Mouse (Mus musculus) lung, embryonic 16.5 days (tissue): ENCODE measurements around the gene Fkbp5. TPM values are rescaled to one million over a fixed set of nuclear protein-coding genes. Genes with fewer than 3 reads are reported as not detected.

Source experiments
- ATAC-seq: fragments of 200-750 bp; cut with Nextera tagmentation; 2 replicates; pipeline ENCODE4 v1.8.0; 2017; ENCODE audit warnings: low read depth, mild to moderate bottlenecking, moderate library complexity
- H3K27ac ChIP-seq: fragments of 300-500 bp; sonication (generic); 2 replicates; pipeline ENCODE4 v1.5.1; 2014; ENCODE audit warnings: mild to moderate bottlenecking, control low read depth, low read length
- H3K27me3 ChIP-seq: fragments of 300-500 bp; sonication (generic); 2 replicates; pipeline ENCODE4 v1.6.1; 2014; ENCODE audit warnings: low read depth, low read length, mixed read lengths; ENCODE audit not compliant: control insufficient read depth, insufficient read depth
- H3K36me3 ChIP-seq: fragments of 300-500 bp; sonication (generic); 2 replicates; pipeline ENCODE4 v1.6.1; 2014; ENCODE audit warnings: low read length; ENCODE audit not compliant: control insufficient read depth, insufficient read depth
- H3K4me1 ChIP-seq: fragments of 300-500 bp; sonication (generic); replicated peaks from 2 replicates; pipeline ENCODE4 v1.6.1; 2014; ENCODE audit warnings: low read length, mixed read lengths; ENCODE audit not compliant: control insufficient read depth, insufficient read depth
- H3K4me2 ChIP-seq: fragments of 300-500 bp; sonication (generic); 2 replicates; pipeline ENCODE4 v1.6.1; 2014; ENCODE audit warnings: low read depth, low read length, control low read depth
- H3K4me3 ChIP-seq: fragments of 300-500 bp; sonication (generic); 2 replicates; pipeline ENCODE4 v1.5.1; 2014; ENCODE audit warnings: mild to moderate bottlenecking, low read length, control low read depth
- H3K9ac ChIP-seq: fragments of 300-500 bp; sonication (generic); 2 replicates; pipeline ENCODE4 v1.6.1; 2014; ENCODE audit warnings: low read length, control low read depth
- H3K9me3 ChIP-seq: fragments of 300-500 bp; sonication (generic); 2 replicates; pipeline ENCODE4 v1.6.1; 2016; ENCODE audit warnings: low read length; ENCODE audit not compliant: control insufficient read depth
- WGBS: fragments of 180-500 bp; shearing (Covaris S2); extraction: QIAGEN DNeasy Blood & Tissue Kit; methylation state at CpG from one replicate; pipeline ENCODE4 v1.1.7; 2014; 5-methylcytosine and 5-hydroxymethylcytosine counted together
- polyA plus RNA-seq: library from polyadenylated mRNA; unstranded; fragments of >200 nt; fragmentation: Nextera tagmentation; extraction: Ambion mirVana; gene quantifications from 2 replicates; pipeline ENCODE4 v1.2.1, GENCODE M21; 2015

The Fkbp5 gene
- polyA plus RNA-seq, 1 experiment from 2014 or later, result 38.5 TPM

DNA sequence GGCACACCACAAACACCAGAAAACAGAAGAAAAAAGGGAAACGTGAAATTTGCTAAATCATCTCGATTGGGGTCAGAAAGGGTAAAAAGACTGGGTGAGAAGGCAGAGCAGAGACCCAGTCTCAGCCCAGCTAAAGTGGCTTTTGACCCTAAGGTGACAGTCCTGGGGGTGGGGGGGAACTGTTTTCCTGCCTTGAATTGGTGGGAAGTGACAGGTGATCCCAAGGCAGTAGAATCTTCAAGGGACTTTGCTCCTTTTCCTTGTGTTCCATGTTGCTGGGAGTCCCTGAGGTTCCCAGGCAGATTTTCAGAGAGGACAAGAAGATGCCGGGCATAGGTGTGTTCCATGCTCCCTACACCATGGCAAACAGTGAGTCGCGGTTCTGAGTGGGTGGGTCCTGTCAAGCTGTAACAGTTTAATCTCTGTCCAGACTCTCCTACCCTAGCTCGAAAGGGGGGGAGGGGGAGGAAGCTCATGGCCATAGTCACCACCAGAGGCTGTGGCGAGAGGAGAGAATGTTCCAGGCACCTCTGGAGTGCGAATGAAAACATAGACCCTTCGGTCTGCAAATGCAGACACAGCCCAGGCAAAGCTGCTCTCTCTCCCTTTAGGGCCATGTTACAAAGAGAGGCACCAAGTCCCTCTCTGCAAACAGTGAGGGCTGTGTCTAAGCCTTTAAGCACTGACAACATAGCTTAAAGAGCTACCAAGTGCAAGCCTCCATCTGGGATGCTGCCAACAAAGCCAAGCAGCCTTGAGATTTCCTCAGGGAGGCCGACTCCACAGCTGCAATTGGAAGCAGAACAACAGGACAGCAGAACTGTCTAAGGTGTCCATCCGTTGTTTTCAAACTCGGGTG lies 10.1 kb upstream of the Fkbp5 start:
- Histone ChIP-seq H3K36me3 (no peaks in the 10 kb centered on the region), H3K9me3 (no peaks in the 10 kb centered on the region), H3K27ac (peak overlapping the region; percentile 32; the same call in 1 of the 2 replicates), H3K4me3 (0 out of 2 replicates have a peak overlapping the region, but pooled peaks have one; percentile 22), H3K27me3 (no peaks in the 10 kb centered on the region), H3K4me2 (peak overlapping the region; percentile 45), H3K4me1 (peaks cover 10% of the 10 kb centered on the region), H3K9ac (peak overlapping the region; percentile 55)
- 0 out of 2 replicates have a peak, but pooled peaks have one; percentile 5 for ATAC-seq
- 26% methylated on average over 12 of the region's 12 CpGs for WGBS

DNA sequence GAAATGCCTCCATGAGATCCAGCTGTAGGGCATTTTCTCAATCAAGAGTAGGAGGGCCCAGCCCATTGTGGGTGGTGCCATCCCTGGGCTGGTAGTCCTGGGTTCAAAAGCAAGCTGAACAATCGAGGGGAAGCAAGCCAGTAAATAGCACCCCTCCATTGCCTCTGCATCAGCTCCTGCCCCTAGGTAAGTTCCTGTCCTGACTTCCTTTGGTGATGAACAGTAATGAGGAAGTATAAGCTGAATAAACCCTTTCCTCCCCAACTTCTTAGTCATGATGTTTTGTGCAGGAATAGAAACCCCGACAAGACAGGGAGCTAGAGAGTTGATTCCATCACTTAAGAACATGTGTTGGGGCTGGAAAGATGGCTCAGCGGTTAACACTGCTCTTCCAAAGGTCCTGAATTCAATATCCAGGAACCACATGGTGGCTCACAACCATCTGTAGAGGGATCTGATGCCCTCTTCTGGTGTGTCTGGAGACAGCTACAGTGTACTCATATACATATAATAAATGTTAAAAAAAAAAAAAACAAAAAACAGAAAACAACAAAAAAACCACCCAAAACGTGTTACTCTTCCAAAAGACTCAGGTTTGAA lies 7.6 kb upstream of the Fkbp5 start:
- no peak overlapping the region for H3K4me3 ChIP-seq
- 73% methylated on average over 4 of the region's 4 CpGs for WGBS
- no peak overlapping the region for H3K4me2 ChIP-seq

DNA sequence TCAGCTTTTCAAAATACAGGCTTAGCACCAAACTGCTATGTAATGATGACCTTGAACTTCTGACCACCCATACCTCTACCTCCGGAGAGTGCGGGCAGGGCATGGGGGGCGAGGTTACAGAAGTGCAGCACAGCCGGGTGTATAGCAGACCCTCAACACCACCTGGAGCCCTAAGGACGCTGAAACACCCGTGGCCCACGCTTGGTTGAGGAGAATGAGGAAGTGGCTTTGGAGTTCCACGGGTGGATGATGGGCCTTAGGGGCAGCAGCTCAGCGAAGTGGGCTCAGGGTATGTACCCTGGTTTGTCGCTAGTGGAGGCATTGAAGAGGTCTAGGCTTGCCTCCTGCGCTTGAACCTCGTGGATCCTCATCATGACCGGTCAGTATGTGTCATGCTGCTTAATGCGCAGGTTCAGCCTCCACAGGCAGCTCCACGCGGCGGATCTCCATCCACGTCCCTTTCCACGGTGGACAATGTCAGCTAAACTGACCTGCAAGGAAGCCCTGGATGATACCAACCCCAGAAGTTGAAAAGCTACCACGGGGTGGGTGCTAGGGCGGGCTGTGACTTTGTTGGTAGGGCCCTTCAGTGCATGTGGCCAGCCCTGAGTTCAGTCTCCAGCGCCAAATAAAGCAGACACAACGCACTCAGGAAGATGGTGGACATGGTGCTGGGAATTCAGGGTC lies 6.8 kb upstream of the Fkbp5 start:
- Histone ChIP-seq H3K27me3 (no peaks in the 10 kb centered on the region; the same call in 1 of the 2 replicates), H3K4me2 (peak overlapping the region; percentile 84), H3K9me3 (no peaks in the 10 kb centered on the region), H3K9ac (peak overlapping the region; percentile 29; the same call in 1 of the 2 replicates), H3K4me1 (peaks cover 18% of the 10 kb centered on the region), H3K27ac (no peak overlapping the region; the same call in 1 of the 2 replicates), H3K36me3 (no peaks in the 10 kb centered on the region), H3K4me3 (peak overlapping the region; percentile 61)
- no peak for ATAC-seq
- WGBS, result 82% methylated on average over 23 of the region's 23 CpGs

More for the DNA sequence above, 7.6 kb upstream of the Fkbp5 start:
- H3K27me3 ChIP-seq, result no peaks in the 10 kb centered on the region; the same call in 1 of the 2 replicates
- no peaks in the 10 kb centered on the region for H3K9me3 ChIP-seq
- H3K36me3 ChIP-seq, result no peaks in the 10 kb centered on the region
- H3K9ac ChIP-seq, result no peak overlapping the region
- H3K27ac ChIP-seq, result no peak overlapping the region
- no peak for ATAC-seq
- H3K4me1 ChIP-seq, result peaks cover 16% of the 10 kb centered on the region

DNA sequence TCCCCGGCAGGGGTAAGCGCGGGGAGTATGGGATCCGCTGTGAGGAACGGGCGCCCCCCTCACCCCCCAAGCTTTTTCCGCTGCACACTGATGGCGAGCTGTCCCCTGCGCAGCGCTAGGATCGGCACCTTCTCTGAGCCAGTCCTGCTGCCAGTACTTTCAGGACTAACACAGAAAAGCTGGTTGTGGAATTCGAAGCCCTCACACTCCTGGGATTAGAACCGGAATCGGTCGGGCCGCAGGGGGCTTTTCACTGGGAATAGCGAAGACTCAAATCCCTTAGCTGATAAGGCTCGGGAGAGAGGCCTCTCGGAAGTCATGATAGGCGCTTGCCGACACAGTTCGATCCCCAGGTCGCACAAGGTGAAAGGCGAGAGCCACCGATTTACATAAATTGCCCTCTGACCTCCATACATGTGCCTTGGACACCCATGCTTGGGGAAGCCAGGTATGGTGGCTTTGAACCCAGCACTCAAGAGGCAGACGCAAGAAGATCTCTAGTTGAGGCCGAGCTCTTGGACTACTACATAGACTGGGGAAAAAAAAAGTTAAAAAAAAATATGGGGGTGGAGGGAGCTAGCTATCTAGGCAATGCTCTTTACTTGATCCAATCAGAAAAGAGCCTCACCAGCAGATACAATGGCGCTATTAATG lies 6.2 kb upstream of the Fkbp5 start:
- no peaks in the 10 kb centered on the region for H3K9me3 ChIP-seq
- no peak for ATAC-seq
- no peaks in the 10 kb centered on the region; the same call in 1 of the 2 replicates for H3K27me3 ChIP-seq
- H3K9ac ChIP-seq, result peak overlapping the region; percentile 71
- peak overlapping the region; percentile 84 for H3K4me2 ChIP-seq
- peak overlapping the region; percentile 61 for H3K4me3 ChIP-seq
- H3K4me1 ChIP-seq, result peaks cover 24% of the 10 kb centered on the region
- peak overlapping the region; percentile 89 for H3K27ac ChIP-seq
- no peaks in the 10 kb centered on the region for H3K36me3 ChIP-seq
- WGBS, result 10% methylated on average over 28 of the region's 28 CpGs

DNA sequence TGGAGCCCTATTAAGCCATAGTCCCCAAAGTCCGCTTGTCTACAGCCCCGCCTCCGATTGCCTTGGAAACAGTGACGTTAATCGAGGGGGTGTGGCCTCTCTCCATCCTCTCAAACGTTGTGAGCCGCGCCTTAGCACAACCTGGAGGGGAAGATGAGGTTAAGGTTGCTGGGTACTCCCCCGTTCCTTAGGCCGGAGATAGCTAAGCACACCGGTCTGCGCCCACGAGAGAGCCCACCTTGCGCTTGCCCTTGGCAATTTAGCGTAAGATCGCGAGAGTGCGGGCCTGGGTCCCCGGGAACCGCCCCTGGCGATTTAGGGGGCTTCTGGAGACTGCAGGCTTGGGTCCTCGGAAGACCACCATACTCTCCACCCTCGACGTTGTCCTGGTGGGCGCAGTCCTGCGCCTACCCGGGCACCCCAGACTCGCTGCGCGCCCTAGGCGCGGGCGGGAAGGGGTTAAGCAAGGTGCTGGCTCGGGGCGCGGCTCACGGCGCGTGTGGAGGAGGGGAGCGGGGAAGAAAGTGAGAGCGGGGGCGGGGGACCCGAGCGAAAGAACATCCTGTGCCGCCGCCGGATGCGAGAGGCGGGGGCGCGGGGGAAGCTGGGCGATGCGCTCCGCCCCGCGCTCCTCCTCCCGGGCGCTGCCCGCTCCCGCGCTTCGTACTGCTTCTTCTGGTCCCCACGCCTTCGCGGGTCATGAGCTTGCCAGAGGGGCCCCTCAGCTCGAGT lies 5.5 kb upstream of the Fkbp5 start:
- Histone ChIP-seq H3K27ac (peak overlapping the region; percentile 89), H3K36me3 (no peaks in the 10 kb centered on the region), H3K4me2 (peak overlapping the region; percentile 84), H3K9me3 (no peaks in the 10 kb centered on the region), H3K4me3 (peak overlapping the region; percentile 61), H3K4me1 (peaks cover 27% of the 10 kb centered on the region), H3K9ac (peak overlapping the region; percentile 71), H3K27me3 (no peaks in the 10 kb centered on the region; the same call in 1 of the 2 replicates)
- ATAC-seq, result peak; percentile 85
- WGBS, result under 1% methylated on average over 58 of the region's 66 CpGs

DNA sequence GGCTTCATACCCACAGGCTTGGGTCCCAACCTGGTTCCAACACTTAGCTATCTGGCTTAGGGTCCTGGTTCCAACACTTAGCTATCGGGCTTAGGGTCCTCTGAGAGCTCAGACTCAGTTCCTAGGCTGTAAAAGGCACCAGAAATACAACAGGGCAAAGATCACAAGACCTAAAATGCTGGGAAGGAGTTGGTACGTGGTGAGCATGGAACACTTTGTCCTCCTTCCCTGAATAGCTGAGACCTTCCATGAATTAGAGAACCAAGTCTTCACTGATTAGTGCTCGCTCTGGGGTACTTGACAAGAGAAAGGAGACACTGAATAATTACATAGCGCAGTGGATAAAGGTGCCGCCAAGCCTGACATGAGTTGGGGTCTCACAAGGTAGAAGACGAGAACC lies 4.6 kb upstream of the Fkbp5 start:
- peak overlapping the region; percentile 71 for H3K9ac ChIP-seq
- 40% methylated on average over 6 of the region's 6 CpGs for WGBS
- H3K27ac ChIP-seq, result 0 out of 2 replicates have a peak overlapping the region, but pooled peaks have one; percentile 89

DNA sequence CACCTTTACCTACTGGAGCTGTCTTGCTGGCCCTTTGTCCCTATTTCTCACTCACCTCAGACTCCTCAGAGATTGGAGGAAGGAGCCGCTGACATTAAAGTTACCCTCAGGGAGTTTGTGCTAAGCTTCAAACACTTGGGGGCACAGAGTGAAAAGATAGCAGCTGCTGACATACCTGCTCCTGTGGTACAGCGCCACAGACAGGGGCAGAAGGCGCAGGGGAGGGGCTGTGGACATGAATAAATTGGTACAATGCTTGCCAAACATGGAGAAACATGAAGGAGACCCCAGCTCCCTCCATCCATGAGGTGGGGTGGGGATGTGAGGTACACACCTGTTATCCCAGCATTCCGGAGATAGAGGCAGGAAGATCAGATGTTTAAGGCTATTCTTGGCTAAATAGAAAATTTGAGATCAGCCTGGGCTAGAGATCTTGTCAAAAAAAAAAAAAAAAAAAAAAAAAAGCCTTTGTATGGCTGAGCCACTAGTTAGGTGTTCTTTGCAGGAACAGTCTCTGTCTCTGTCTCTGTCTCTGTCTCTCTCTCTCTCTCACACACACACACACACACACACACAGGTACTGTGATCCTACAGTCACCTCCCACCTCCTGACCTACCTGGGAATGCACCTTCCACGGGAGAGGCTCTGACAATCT lies 3.9 kb upstream of the Fkbp5 start:
- Histone ChIP-seq H3K4me2 (no peak overlapping the region), H3K27ac (no peak overlapping the region)

More for the DNA sequence above, 4.6 kb upstream of the Fkbp5 start:
- ATAC-seq, result no peak
- Histone ChIP-seq H3K36me3 (no peaks in the 10 kb centered on the region), H3K4me1 (peaks cover 27% of the 10 kb centered on the region), H3K4me2 (peak overlapping the region; percentile 84), H3K27me3 (no peaks in the 10 kb centered on the region; the same call in 1 of the 2 replicates), H3K9me3 (no peaks in the 10 kb centered on the region), H3K4me3 (peak overlapping the region; percentile 61)

DNA sequence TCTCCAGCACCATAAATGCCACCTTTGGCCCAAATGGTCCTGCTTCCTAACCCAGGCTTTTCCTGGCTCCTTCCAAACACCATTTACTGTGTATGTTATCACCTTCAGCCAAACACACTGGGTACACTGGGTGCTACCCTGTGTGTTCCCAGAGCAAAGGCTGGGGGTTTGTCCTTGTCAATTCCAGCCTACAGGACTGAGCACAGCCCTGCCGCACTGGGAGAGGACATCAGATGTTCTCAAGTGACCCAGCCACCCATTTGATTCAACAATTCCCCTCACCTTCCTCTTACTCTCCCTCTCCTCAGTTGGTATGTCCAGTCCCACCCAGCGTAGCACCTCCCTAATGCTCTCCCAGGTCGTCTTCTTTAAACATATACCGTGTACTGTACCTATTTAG lies 3.2 kb upstream of the Fkbp5 start:
- no peak overlapping the region for H3K9ac ChIP-seq
- ATAC-seq, result no peak
- H3K27me3 ChIP-seq, result no peaks in the 10 kb centered on the region; the same call in 1 of the 2 replicates
- WGBS, result 66% methylated on average over 4 of the region's 4 CpGs
- H3K36me3 ChIP-seq, result no peaks in the 10 kb centered on the region
- H3K9me3 ChIP-seq, result no peaks in the 10 kb centered on the region
- no peak overlapping the region for H3K27ac ChIP-seq
- H3K4me2 ChIP-seq, result no peak overlapping the region
- peaks cover 39% of the 10 kb centered on the region for H3K4me1 ChIP-seq
- H3K4me3 ChIP-seq, result no peak overlapping the region

More for the DNA sequence above, 3.9 kb upstream of the Fkbp5 start:
- no peak overlapping the region for H3K4me3 ChIP-seq
- no peaks in the 10 kb centered on the region for H3K36me3 ChIP-seq
- no peak overlapping the region for H3K9ac ChIP-seq
- no peak for ATAC-seq
- WGBS, result 56% methylated on average over 5 of the region's 5 CpGs
- no peaks in the 10 kb centered on the region for H3K9me3 ChIP-seq
- H3K27me3 ChIP-seq, result no peaks in the 10 kb centered on the region; the same call in 1 of the 2 replicates
- peaks cover 32% of the 10 kb centered on the region for H3K4me1 ChIP-seq
